Mouse (Mus musculus): ENCODE measurements around the gene Rtn4r.

GRCm38 (mm10) chr16:18135196-18135595 lies 7.8 kb downstream of the Rtn4r start:
- TF ChIP-seq CTCF (conservative IDR thresholded peaks at IDR 0.05; ENCODE audit: insufficient read depth, insufficient read length, low read depth, low read length) (no peak), POLR2A (IDR thresholded peaks at IDR 0.05; ENCODE audit: low read depth, low read length) (no peak)

All from kidney, adult 2 months (tissue).